Mouse (Mus musculus) kidney, embryonic 16.5 days (tissue): ENCODE measurements around the gene Pi4k2a. TPM values are rescaled to one million over a fixed set of nuclear protein-coding genes. Genes with fewer than 3 reads are reported as not detected.
A peak's percentile ranks its signal among the peaks of the same experiment; 100 is the strongest.

ENCODE experiments used
- ATAC-seq: fragments of 200-750 bp; cut with Nextera tagmentation; 2 replicates; pipeline ENCODE4 v1.8.0; 2017; ENCODE audit warnings: moderate TSS enrichment; ENCODE audit not compliant: low FRiP score, low TSS enrichment
- H3K27ac ChIP-seq: fragments of 300-500 bp; sonication (generic); 2 replicates; pipeline ENCODE4 v1.5.1; 2014; ENCODE audit warnings: low read length
- H3K27me3 ChIP-seq: fragments of 300-500 bp; sonication (generic); 2 replicates; pipeline ENCODE4 v1.6.1; 2014; ENCODE audit warnings: low read length, control low read depth, mixed read lengths; ENCODE audit not compliant: insufficient read depth
- H3K36me3 ChIP-seq: fragments of 300-500 bp; sonication (generic); 2 replicates; pipeline ENCODE4 v1.6.1; 2014; ENCODE audit warnings: low read length, control low read depth, mixed read lengths; ENCODE audit not compliant: insufficient read depth
- H3K4me1 ChIP-seq: fragments of 300-500 bp; sonication (generic); 2 replicates; pipeline ENCODE4 v1.6.1; 2014; ENCODE audit warnings: low read length, control low read depth, mixed read lengths; ENCODE audit not compliant: insufficient read depth
- H3K4me2 ChIP-seq: fragments of 300-500 bp; sonication (generic); replicated peaks from 2 replicates; pipeline ENCODE4 v1.6.1; 2014; ENCODE audit warnings: low read depth, low read length
- H3K4me3 ChIP-seq: fragments of 300-500 bp; sonication (generic); 2 replicates; pipeline ENCODE4 v1.5.1; 2014; ENCODE audit warnings: mild to moderate bottlenecking, low read length
- H3K9ac ChIP-seq: fragments of 300-500 bp; sonication (generic); replicated peaks from 2 replicates; pipeline ENCODE4 v1.6.1; 2014; ENCODE audit warnings: low read length
- H3K9me3 ChIP-seq: fragments of 300-500 bp; sonication (generic); 2 replicates; pipeline ENCODE4 v1.6.1; 2016; ENCODE audit warnings: low read length, control low read depth
- WGBS: fragments of 180-500 bp; shearing (Covaris S2); extraction: QIAGEN DNeasy Blood & Tissue Kit; methylation state at CpG from one replicate; pipeline ENCODE4 v1.1.7; 2014; 5-methylcytosine and 5-hydroxymethylcytosine counted together
- polyA plus RNA-seq: library from polyadenylated mRNA; unstranded; fragments of >200 nt; fragmentation: Nextera tagmentation; extraction: Ambion mirVana; gene quantifications from 2 replicates; pipeline ENCODE4 v1.2.1, GENCODE M21; 2015

Pi4k2a gene
- polyA plus RNA-seq, 1 experiment from 2014 or later = 15.3 TPM

GRCm38 (mm10) chr19:42141998-42142397, 51.7 kb downstream of the Pi4k2a start:
- no peak overlapping the region for H3K27ac ChIP-seq
- H3K36me3 ChIP-seq = no peaks in the 10 kb centered on the region
- H3K4me2 ChIP-seq = no peak overlapping the region
- no peak overlapping the region for H3K4me3 ChIP-seq
- no peak for ATAC-seq
- no peaks in the 10 kb centered on the region for H3K9me3 ChIP-seq
- 78% methylated on average over 3 of the region's 3 CpGs for WGBS
- H3K27me3 ChIP-seq = no peaks in the 10 kb centered on the region
- H3K4me1 ChIP-seq = peaks cover 2% of the 10 kb centered on the region; the same call in 1 of the 2 replicates
- no peak overlapping the region for H3K9ac ChIP-seq

GRCm38 (mm10) chr19:42142757-42143156, 52.5 kb downstream of the Pi4k2a start:
- WGBS = 82% methylated on average over 2 of the region's 2 CpGs

GRCm38 (mm10) chr19:42144067-42144466, 53.8 kb downstream of the Pi4k2a start:
- no peak for ATAC-seq
- WGBS = 55% methylated on average over 6 of the region's 6 CpGs
- Histone ChIP-seq H3K4me1 (peaks cover 10% of the 10 kb centered on the region), H3K4me2 (no peak overlapping the region), H3K36me3 (no peaks in the 10 kb centered on the region), H3K27ac (no peak overlapping the region), H3K4me3 (no peak overlapping the region), H3K27me3 (no peaks in the 10 kb centered on the region), H3K9me3 (no peaks in the 10 kb centered on the region), H3K9ac (no peak overlapping the region)

More at GRCm38 (mm10) chr19:42142757-42143156, 52.5 kb downstream of the Pi4k2a start:
- H3K4me3 ChIP-seq = no peak overlapping the region
- no peak overlapping the region for H3K9ac ChIP-seq
- no peaks in the 10 kb centered on the region for H3K36me3 ChIP-seq
- no peak overlapping the region for H3K27ac ChIP-seq
- ATAC-seq = no peak
- no peak overlapping the region for H3K4me2 ChIP-seq
- no peaks in the 10 kb centered on the region for H3K27me3 ChIP-seq
- H3K9me3 ChIP-seq = no peaks in the 10 kb centered on the region
- peaks cover 5% of the 10 kb centered on the region; the same call in 1 of the 2 replicates for H3K4me1 ChIP-seq

GRCm38 (mm10) chr19:42144541-42145167, 54.4 kb downstream of the Pi4k2a start:
- Histone ChIP-seq H3K27ac (no peak overlapping the region), H3K36me3 (no peaks in the 10 kb centered on the region), H3K9ac (no peak overlapping the region), H3K4me2 (no peak overlapping the region), H3K4me1 (peaks cover 16% of the 10 kb centered on the region), H3K4me3 (no peak overlapping the region), H3K27me3 (no peaks in the 10 kb centered on the region), H3K9me3 (no peaks in the 10 kb centered on the region)
- WGBS = 29% methylated on average over 8 of the region's 8 CpGs
- ATAC-seq = no peak

- Histone ChIP-seq H3K27ac (no peak overlapping the region), H3K36me3 (no peaks in the 10 kb centered on the region), H3K4me2 (no peak overlapping the region), H3K27me3 (no peaks in the 10 kb centered on the region), H3K4me3 (no peak overlapping the region), H3K9ac (no peak overlapping the region), H3K9me3 (no peaks in the 10 kb centered on the region), H3K4me1 (peaks cover 19% of the 10 kb centered on the region)
- WGBS = 62% methylated on average over 4 of the region's 4 CpGs
- no peak for ATAC-seq
Measured at GRCm38 (mm10) chr19:42145210-42145609, 54.9 kb downstream of the Pi4k2a start.

GRCm38 (mm10) chr19:42145731-42146130, 55.5 kb downstream of the Pi4k2a start:
- Histone ChIP-seq H3K4me2 (no peak overlapping the region), H3K4me3 (no peak overlapping the region), H3K9me3 (no peaks in the 10 kb centered on the region), H3K36me3 (0 out of 2 replicates have a peak, but pooled peaks cover under 1% of the 10 kb centered on the region), H3K27ac (no peak overlapping the region), H3K9ac (no peak overlapping the region), H3K4me1 (peaks cover 19% of the 10 kb centered on the region), H3K27me3 (no peaks in the 10 kb centered on the region)
- no peak for ATAC-seq
- 94% methylated on average over 2 of the region's 2 CpGs for WGBS

GRCm38 (mm10) chr19:42146276-42147010, 56.2 kb downstream of the Pi4k2a start:
- H3K27me3 ChIP-seq = no peaks in the 10 kb centered on the region
- peak overlapping the region; percentile 80 for H3K4me2 ChIP-seq
- H3K27ac ChIP-seq = peak overlapping the region; percentile 87
- ATAC-seq = no peak
- H3K9ac ChIP-seq = peak overlapping the region; percentile 88
- peaks cover 19% of the 10 kb centered on the region for H3K4me1 ChIP-seq
- 92% methylated on average over 9 of the region's 9 CpGs for WGBS
- no peaks in the 10 kb centered on the region for H3K9me3 ChIP-seq
- H3K36me3 ChIP-seq = peaks cover 5% of the 10 kb centered on the region; the same call in 1 of the 2 replicates
- no peak overlapping the region for H3K4me3 ChIP-seq

GRCm38 (mm10) chr19:42147170-42147768, 57.0 kb downstream of the Pi4k2a start, which contains the start of gene Marveld1:
Marveld1 (plus strand) TSS chr19:42147400.
- peak within 1 kb of the TSS; percentile 88 for H3K9ac ChIP-seq
- peaks cover 5% of the 10 kb centered on the region; the same call in 1 of the 2 replicates for H3K36me3 ChIP-seq
- ATAC-seq = peak; percentile 81
- peak within 1 kb of the TSS; percentile 80 for H3K4me2 ChIP-seq
- WGBS = 0% methylated on average over 23 of the region's 57 CpGs
- H3K27ac ChIP-seq = peak within 1 kb of the TSS; percentile 87
- H3K9me3 ChIP-seq = no peaks in the 10 kb centered on the region
- H3K4me1 ChIP-seq = peaks cover 23% of the 10 kb centered on the region
- no peaks in the 10 kb centered on the region for H3K27me3 ChIP-seq
- peak within 1 kb of the TSS; percentile 71 for H3K4me3 ChIP-seq

GRCm38 (mm10) chr19:42147769-42148568, 57.7 kb downstream of the Pi4k2a start:
- peak; percentile 20 for ATAC-seq
- H3K4me1 ChIP-seq = peaks cover 23% of the 10 kb centered on the region
- WGBS = under 1% methylated on average over 63 of the region's 63 CpGs

More at GRCm38 (mm10) chr19:42147769-42148568, 57.7 kb downstream of the Pi4k2a start:
- Histone ChIP-seq H3K9me3 (no peaks in the 10 kb centered on the region), H3K27me3 (no peaks in the 10 kb centered on the region), H3K36me3 (peaks cover 5% of the 10 kb centered on the region; the same call in 1 of the 2 replicates), H3K27ac (peak overlapping the region; percentile 87), H3K4me2 (peak overlapping the region; percentile 80), H3K4me3 (peak overlapping the region; percentile 71), H3K9ac (peak overlapping the region; percentile 88)
